Mouse (Mus musculus) liver, embryonic 14.5 days (tissue): ENCODE data around the gene Cpeb4.
"Not testable (repeated sequence)": the region's sequence is repeated elsewhere in the genome, so short reads cannot be mapped to it uniquely, and the experiment has no call there.

Experiments used
- CTCF ChIP-seq: IDR thresholded peaks from 2 replicates; pipeline ENCODE4 v1.5.1; 2016; ENCODE audit warnings: antibody characterized with exemption, low read depth, control low read depth
- EP300 ChIP-seq: IDR thresholded peaks from 2 replicates; pipeline ENCODE4 v1.6.1; 2016; ENCODE audit warnings: antibody characterized with exemption, low read depth

GRCm38 (mm10) chr11:31845111-31845510 is 26.9 kb upstream of the Cpeb4 start:
- 0 out of 2 replicates have a peak, but pooled peaks have one; percentile 20 for TF ChIP-seq EP300
- TF ChIP-seq CTCF = not testable (repeated sequence)
